In the genomic region with DNA sequence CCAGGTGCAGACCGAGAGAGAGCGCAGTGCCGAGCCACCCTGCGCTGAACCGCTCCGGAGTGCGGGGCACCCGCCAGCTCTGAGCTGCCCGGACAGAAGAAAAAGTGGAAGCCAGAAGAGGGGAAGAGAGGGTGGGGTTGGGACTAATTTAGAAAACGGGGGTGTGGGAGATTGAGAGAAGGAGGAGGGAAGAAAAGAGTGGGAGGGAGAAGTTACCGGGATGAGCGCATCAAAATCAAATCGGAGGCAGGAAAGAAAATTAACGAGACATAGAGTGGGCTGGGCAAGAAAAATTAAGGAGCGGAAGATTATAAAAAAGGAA, we compare ENCODE assay signal across 8 mouse cellular contexts. TPM values are rescaled to one million over a fixed set of nuclear protein-coding genes. Genes with fewer than 3 reads are reported as not detected.
A peak's percentile ranks its signal among the peaks of the same experiment; 100 is the strongest.
DNase-seq lines count a peak whose midpoint lies in the region; ATAC-seq and TF ChIP-seq lines count a peak whose summit lies in the region.
"Had no signal": no experiment of that assay in that cellular context is flagged by ENCODE, and none has a peak within 500 bp of the region (broad histone marks: within the 10 kb centered on the region; RNA-seq: fewer than 3 reads in every experiment).

No protein-coding gene starts in this region.

- H3K27me3 ChIP-seq in lung, embryonic 14.5 days (ENCODE audit: insufficient read depth, low read length): peaks cover 78% of the 10 kb centered on the region
- H3K27me3 ChIP-seq in forebrain, embryonic 12.5 days: peaks cover 95% of the 10 kb centered on the region
- peaks cover 65% of the 10 kb centered on the region for H3K27me3 ChIP-seq in limb, embryonic 12.5 days
- peaks cover 38% of the 10 kb centered on the region for H3K27me3 ChIP-seq in stomach, embryonic 14.5 days (ENCODE audit: control insufficient read depth, insufficient read depth, low read length)

- H3K4me1 ChIP-seq in lung, embryonic 14.5 days (ENCODE audit: insufficient read depth): 0 out of 2 replicates have a peak, but pooled peaks cover 6% of the 10 kb centered on the region
- peaks cover 35% of the 10 kb centered on the region for H3K4me1 ChIP-seq in forebrain, embryonic 12.5 days
- H3K4me1 ChIP-seq in limb, embryonic 12.5 days (replicated peaks): peaks cover 52% of the 10 kb centered on the region
- H3K4me1 ChIP-seq in stomach, embryonic 14.5 days (ENCODE audit: control insufficient read depth, insufficient read depth, low read length): no peaks in the 10 kb centered on the region; the same call in 1 of the 2 replicates

- WGBS in lung, embryonic 14.5 days: 1% methylated on average over 15 of the region's 15 CpGs
- WGBS in forebrain, embryonic 12.5 days: 0% methylated on average over 15 of the region's 15 CpGs
- WGBS in limb, embryonic 12.5 days: under 1% methylated on average over 15 of the region's 15 CpGs
- WGBS in stomach, embryonic 14.5 days: 2% methylated on average over 15 of the region's 15 CpGs

- H3K36me3 ChIP-seq in lung, embryonic 14.5 days (ENCODE audit: insufficient read depth): no peaks in the 10 kb centered on the region
- H3K36me3 ChIP-seq in forebrain, embryonic 12.5 days (replicated peaks): no peaks in the 10 kb centered on the region
- H3K36me3 ChIP-seq in limb, embryonic 12.5 days: no peaks in the 10 kb centered on the region
- no peaks in the 10 kb centered on the region for H3K36me3 ChIP-seq in stomach, embryonic 14.5 days (ENCODE audit: control insufficient read depth, insufficient read depth, low read length)

- no peak for DNase-seq in lung, embryonic 14.5 days
- no peak for DNase-seq in lung, adult 18-20 months
- DNase-seq in ovary, postnatal 10 days (ENCODE audit: low spot score): no peak
- DNase-seq: thymus, postnatal 4 days had no signal

- no peak for ATAC-seq in lung, embryonic 14.5 days (ENCODE audit: insufficient read depth)
- ATAC-seq in forebrain, embryonic 12.5 days (ENCODE audit: low FRiP score): no peak
- ATAC-seq in limb, embryonic 12.5 days (ENCODE audit: insufficient number of reproducible peaks, insufficient read depth, low FRiP score, low TSS enrichment, low read depth): no peak
- ATAC-seq in stomach, embryonic 14.5 days (ENCODE audit: insufficient number of reproducible peaks, insufficient read depth, low FRiP score, low read depth): no peak
- ATAC-seq in CD4-positive, CD25-positive, alpha-beta regulatory T cell, adult 4 months: no peak

- H3K4me3 ChIP-seq in lung, embryonic 14.5 days (ENCODE audit: low read depth, low read length): peak overlapping the region; percentile 32
- peak overlapping the region; percentile 27 for H3K4me3 ChIP-seq in forebrain, embryonic 12.5 days (replicated peaks)
- H3K4me3 ChIP-seq in limb, embryonic 12.5 days (replicated peaks): peak overlapping the region; percentile 47
- peak overlapping the region; percentile 23 for H3K4me3 ChIP-seq in stomach, embryonic 14.5 days (ENCODE audit: low read depth, low read length)

- no peaks in the 10 kb centered on the region for H3K9me3 ChIP-seq in lung, embryonic 14.5 days (ENCODE audit: low read depth, low read length)
- no peaks in the 10 kb centered on the region for H3K9me3 ChIP-seq in forebrain, embryonic 12.5 days
- H3K9me3 ChIP-seq in limb, embryonic 12.5 days: no peaks in the 10 kb centered on the region
- no peaks in the 10 kb centered on the region for H3K9me3 ChIP-seq in stomach, embryonic 14.5 days (ENCODE audit: control insufficient read depth, low read depth, low read length)

- no peak overlapping the region for H3K9ac ChIP-seq in lung, embryonic 14.5 days
- peak overlapping the region; percentile 43; the same call in 1 of the 2 replicates for H3K9ac ChIP-seq in forebrain, embryonic 12.5 days
- peak overlapping the region; percentile 60 for H3K9ac ChIP-seq in limb, embryonic 12.5 days (replicated peaks)
- no peak overlapping the region for H3K9ac ChIP-seq in stomach, embryonic 14.5 days (replicated peaks; ENCODE audit: low read depth, low read length)

- no peak for TF ChIP-seq CTCF in lung, embryonic 14.5 days (IDR thresholded peaks at IDR 0.05; ENCODE audit: low read depth)

- peak overlapping the region; percentile 61 for H3K4me2 ChIP-seq in lung, embryonic 14.5 days
- peak overlapping the region; percentile 45 for H3K4me2 ChIP-seq in forebrain, embryonic 12.5 days
- H3K4me2 ChIP-seq in limb, embryonic 12.5 days: peak overlapping the region; percentile 74
- peak overlapping the region; percentile 45 for H3K4me2 ChIP-seq in stomach, embryonic 14.5 days (replicated peaks; ENCODE audit: low read depth, low read length)

- H3K27ac ChIP-seq in lung, embryonic 14.5 days (ENCODE audit: low read depth): no peak overlapping the region
- H3K27ac ChIP-seq in forebrain, embryonic 12.5 days: 0 out of 2 replicates have a peak overlapping the region, but pooled peaks have one; percentile 25
- H3K27ac ChIP-seq in limb, embryonic 12.5 days: peak overlapping the region; percentile 90
- no peak overlapping the region for H3K27ac ChIP-seq in stomach, embryonic 14.5 days (ENCODE audit: low read length)

RNA-seq across cellular contexts. Expression of gene Msx2, which starts 10.3 kb away (rescaled TPM):
- 0.61 and 0.78 TPM in 2 replicates for polyA plus RNA-seq in lung, embryonic 14.5 days (2014; fragmentation: Nextera tagmentation; extraction: Ambion mirVana)
- polyA plus RNA-seq in forebrain, embryonic 12.5 days (2016; fragmentation: Nextera tagmentation; extraction: Ambion mirVana): 9.8 and 19.6 TPM in 2 replicates
- 64.2 and 72.0 TPM in 2 replicates for polyA plus RNA-seq in limb, embryonic 12.5 days (2016; fragmentation: Nextera tagmentation; extraction: Ambion mirVana)
- 1.9 and 2.4 TPM in 2 replicates for polyA plus RNA-seq in stomach, embryonic 14.5 days (2014; fragmentation: Nextera tagmentation; extraction: Ambion mirVana)
- not detected for polyA plus RNA-seq in CD4-positive, CD25-positive, alpha-beta regulatory T cell, adult 4 months (2017; shearing (Covaris generic))

Comparison
In these comparisons a context has a peak if more than half of its experiments do, and no peak if none do; other contexts are left out.
1. H3K27ac ChIP-seq: peak in forebrain, embryonic 12.5 days (single experiment) and limb, embryonic 12.5 days (single experiment); none in lung, embryonic 14.5 days (single experiment) and stomach, embryonic 14.5 days (single experiment).
2. H3K9ac ChIP-seq: peak in forebrain, embryonic 12.5 days (single experiment) and limb, embryonic 12.5 days (single experiment); none in lung, embryonic 14.5 days (single experiment) and stomach, embryonic 14.5 days (single experiment).
3. Peak in every context shown above with its lines, with median percentiles within 50 percentile points of each other: H3K4me2 ChIP-seq and H3K4me3 ChIP-seq.